Mouse (Mus musculus): ENCODE data around the gene Rps26.
"Not testable (repeated sequence)": the region's sequence is repeated elsewhere in the genome, so short reads cannot be mapped to it uniquely, and the experiment has no call there.

Rps26 gene

DNA sequence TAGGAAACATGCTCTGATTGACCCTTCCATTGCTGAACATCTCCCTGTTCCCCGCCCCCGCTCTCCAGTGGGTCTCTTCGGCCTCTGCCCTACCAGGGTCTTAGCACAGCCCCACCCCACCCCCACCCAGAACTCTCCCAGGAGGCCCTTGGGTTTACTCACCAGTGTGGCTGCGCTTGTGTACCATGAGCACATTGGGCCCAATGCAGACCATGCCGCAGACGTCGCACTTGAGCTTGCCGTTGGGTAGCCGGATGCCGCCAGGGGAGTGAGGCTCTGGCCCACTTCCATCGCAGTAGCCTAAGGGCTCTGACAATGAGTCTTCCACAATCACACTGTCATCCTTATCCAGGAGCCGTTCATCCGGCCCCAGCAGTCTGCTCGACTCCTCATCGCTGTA, 14.3 kb upstream of the Rps26 start:
- DNase-seq: no peak

GRCm38 (mm10) chr10:128639999-128640398, 13.5 kb upstream of the Rps26 start:
- DNase-seq: no peak

GRCm38 (mm10) chr10:128637011-128637410, 10.5 kb upstream of the Rps26 start:
- no peak for DNase-seq

GRCm38 (mm10) chr10:128636561-128636960, 10.0 kb upstream of the Rps26 start:
- no peak for DNase-seq

GRCm38 (mm10) chr10:128635697-128636096, 9.2 kb upstream of the Rps26 start:
- no peak for DNase-seq

GRCm38 (mm10) chr10:128631571-128631970, 5.0 kb upstream of the Rps26 start:
- DNase-seq: no peak

- DNase-seq: not testable (repeated sequence)
Measured at GRCm38 (mm10) chr10:128630306-128630705, 3.8 kb upstream of the Rps26 start.

GRCm38 (mm10) chr10:128629746-128630145, 3.2 kb upstream of the Rps26 start:
- no peak for DNase-seq

- DNase-seq: no peak
Measured at GRCm38 (mm10) chr10:128627398-128628317, 1.1 kb upstream of the Rps26 start.

DNA sequence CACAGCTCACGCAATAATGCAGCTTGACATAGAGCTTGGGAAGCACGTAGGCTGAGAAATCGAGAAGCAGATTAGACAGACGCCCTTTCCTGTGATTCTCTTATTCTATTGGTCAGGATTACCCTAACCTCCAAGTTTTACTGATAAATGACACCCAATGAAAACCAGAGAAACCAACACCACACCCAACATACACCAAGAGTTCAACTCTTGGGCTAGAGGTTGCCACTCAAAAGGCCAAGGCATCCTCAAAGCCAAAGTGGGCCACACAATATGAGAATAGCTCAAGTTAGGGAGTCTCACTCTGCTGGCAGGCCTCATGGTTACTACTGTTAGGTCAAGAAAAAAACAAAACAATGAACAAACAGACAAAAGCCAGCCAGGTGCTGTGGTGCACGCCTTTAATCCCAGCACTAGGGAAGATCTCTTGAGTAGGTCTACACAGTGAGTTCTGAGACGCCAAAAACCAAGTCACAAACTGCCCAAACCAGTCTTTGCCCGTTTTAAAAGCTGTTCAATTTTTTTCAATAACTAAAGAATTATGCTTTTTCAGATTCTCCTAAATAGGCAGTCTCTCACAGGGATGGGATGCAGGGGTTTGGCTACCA, 1.2 kb downstream of the Rps26 start:
- DNase-seq: no peak

GRCm38 (mm10) chr10:128623106-128623613, 3.4 kb downstream of the Rps26 start:
- DNase-seq: not testable (repeated sequence)

GRCm38 (mm10) chr10:128622702-128623101, 3.8 kb downstream of the Rps26 start:
- DNase-seq: no peak

- no peak for DNase-seq
Measured at GRCm38 (mm10) chr10:128621986-128622520, 4.5 kb downstream of the Rps26 start.

DNA sequence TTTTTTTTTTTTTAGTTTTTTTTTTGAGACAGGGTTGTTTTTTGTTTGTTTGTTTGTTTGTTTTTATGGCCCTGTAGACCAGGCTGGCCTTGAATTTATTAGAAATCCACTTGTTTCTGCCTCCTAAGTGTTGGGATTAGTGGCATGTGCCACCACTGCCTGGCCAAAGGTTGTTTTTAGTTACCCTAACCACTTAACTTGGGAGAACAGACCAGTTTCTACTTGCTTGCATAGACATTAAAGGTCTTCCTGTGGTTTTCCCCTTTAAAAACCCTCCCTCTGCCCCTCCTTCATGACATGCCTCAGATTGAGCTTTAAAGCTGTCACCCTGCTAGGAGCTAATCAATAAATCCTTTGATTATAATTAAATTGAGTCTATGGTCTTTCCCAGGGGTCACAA, 6.3 kb downstream of the Rps26 start:
- DNase-seq: no peak

DNA sequence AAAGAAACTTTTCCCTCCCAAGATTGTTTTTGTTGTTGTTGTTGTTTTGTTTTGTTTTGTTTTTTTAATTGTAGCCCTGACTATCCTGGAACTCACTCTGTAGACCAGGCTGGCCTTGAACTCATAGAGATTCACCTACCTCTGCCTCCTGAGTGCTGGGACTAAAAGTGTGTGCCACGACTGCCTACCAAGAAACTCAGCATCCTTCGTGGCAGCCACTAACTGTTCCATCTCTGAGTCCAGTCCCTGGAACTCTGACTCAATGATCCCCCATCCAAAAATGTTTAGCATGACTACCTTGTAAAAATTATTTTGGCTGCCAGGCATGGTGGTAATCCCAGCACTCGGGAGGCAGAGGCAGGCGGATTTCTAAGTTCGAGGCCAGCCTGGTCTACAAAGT, 7.4 kb downstream of the Rps26 start:
- DNase-seq: not testable (repeated sequence)

- DNase-seq: no peak
Measured at GRCm38 (mm10) chr10:128618570-128618969, 8.0 kb downstream of the Rps26 start.

GRCm38 (mm10) chr10:128615798-128616448, 10.6 kb downstream of the Rps26 start:
- not testable (repeated sequence) for DNase-seq

DNA sequence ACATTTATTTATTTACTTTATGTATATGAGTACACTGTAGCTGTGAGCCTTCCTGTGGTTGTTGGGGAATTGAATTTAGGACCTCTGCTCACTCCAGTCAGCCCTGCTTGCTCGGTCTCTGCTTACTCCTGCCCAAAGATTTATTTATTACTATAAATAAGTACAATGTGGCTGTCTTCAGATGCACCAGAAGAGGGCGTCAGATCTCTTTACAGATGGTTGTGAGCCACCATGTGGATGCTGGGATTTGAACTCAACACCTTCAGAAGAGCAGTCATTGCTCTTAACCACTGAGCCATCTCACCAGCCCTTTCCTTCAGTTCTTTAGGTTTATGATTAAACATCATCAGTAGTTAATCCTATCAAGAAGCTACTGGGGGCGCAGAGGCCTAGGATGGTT, 11.6 kb downstream of the Rps26 start:
- no peak for DNase-seq

GRCm38 (mm10) chr10:128613820-128614219, 12.7 kb downstream of the Rps26 start:
- not testable (repeated sequence) for DNase-seq

DNA sequence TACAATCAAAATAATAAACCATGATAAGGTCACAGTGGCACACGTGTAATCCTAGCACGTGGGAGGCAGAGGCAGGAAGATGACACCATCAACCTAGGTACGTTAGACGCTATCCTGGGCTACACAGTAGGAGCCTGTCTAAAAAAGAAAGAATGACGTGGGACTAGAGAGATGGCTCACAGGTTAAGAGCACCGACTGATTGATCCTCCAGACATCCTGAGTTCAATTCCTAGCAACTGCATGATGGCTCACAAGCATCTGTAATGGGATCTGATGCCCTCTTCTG, 13.4 kb downstream of the Rps26 start:
- no peak for DNase-seq

DNA sequence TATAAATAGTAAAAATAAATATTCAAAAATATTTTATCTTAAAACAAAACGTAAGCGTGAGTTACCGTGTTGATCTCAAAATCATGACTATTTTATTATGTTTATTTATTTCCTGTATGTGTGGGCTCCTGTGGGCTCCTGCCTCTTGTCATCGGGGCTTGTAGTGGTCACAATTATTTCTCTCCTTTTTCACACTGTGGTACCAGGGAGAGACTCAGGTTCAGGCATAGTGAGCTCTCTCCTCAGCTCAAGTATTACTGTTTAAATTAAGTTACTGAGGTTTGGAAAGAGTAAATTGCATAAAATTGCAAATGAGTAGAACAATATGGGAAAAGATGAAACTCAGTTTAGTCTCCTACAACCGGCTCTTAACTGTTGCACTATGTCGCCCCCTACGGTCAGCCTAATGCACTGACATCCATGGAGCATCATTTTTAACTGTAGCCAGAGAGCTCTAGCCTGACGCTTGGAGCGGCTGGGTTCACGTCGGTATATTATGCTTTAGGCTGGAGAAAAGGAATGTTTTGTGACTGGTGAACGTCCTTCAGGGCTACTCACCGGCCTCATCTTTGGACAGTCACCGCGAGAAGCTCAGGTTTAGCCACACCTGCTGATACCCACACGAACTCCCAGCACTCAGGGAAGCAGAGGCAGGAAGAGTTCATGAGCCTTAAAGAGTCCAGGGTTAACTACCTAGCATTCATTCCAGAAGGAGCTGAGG, 14.0 kb downstream of the Rps26 start:
- peak; percentile 74 for DNase-seq

- no peak for DNase-seq
Measured at GRCm38 (mm10) chr10:128606483-128606882, 20.1 kb downstream of the Rps26 start.
